Mouse (Mus musculus): ENCODE results near the gene Xpo5. TPM values are rescaled to one million over a fixed set of nuclear protein-coding genes. Genes with fewer than 3 reads are reported as not detected.

Xpo5 gene
- total RNA-seq (2023) = 36.9 TPM

DNA sequence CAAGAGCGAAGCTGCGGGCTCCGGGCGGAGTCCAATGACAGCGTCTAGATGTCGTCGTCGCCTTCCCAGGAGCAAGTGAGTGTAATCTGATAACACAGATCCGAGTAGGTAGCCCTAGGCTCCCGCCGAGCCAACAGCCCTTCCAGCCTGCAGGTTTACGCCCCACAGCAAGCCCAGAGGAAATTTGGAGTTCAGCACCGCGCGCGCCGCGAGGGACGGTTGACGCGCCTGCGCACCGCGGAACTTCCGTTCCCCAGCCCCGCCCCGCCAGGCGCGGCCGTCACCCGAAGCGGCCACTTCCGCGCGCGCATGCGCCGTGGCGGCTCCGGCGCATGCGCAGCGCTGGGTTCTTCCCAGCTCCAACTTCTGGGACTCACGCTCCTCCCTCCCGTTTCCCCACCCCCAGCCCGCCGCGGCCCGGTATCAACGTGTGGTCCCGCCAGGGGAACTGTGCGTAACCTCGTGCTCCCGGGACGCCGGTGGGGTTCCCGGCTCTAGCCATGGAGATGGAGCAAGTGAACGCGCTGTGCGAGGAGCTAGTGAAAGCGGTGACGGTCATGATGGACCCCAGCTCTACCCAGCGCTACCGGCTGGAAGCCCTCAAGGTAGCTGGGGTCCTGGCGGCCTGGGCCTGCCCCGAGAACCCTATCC is at the start of gene Xpo5, which contains the start of gene Polh:
Gene Xpo5 (plus strand): TSS at position 362 of the 651 bp plus-strand sequence.
Gene Polh (minus strand): TSS at position 225 of the 651 bp plus-strand sequence.

DNA sequence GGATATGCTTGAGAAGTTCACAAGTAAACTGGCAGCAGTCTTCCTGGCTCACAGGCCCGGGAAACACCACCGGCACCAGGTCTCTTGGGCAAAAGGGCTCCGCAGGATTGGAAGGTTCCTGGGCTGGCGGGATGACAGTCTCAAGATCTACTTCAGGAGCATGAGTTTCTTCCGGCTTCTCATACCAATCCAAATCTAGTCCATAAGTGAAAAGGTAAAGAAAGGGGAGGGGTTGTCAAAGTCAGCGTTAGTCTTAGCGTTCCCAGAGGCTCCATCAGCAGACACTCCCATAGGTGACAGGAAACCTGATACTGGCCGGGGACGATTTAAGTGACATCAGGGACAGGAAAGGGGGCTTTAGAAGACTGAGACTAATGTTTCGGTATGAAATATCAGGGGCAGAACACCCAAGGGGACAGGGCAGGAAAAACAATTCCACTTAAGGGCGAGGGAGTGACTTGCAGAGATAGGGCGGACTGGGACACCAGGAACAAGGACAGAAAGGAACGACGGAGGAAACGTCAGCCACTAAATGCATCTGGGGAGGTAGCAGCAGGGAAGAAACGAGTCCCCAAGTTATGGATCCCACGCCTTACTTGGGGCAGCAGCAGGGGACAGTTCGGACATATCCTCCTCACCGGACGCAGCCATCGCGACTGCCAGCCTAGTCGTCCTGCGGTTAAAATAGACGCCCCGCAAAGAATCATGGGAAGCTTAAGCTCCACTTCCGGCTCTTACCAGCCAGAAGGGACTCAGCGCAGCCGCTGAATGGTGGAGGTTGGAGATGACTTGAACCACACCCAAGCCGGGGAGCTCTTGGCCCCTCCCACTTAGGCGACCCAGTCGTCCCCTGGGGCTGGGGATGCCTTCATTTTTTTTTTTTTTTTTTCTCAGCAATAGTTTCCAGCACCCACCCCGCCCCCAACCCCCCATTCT is 49.5 kb upstream of the Xpo5 start, which contains the start of gene Mad2l1bp:
Gene Mad2l1bp (minus strand): TSS at position 707 of the 936 bp plus-strand sequence.

DNA sequence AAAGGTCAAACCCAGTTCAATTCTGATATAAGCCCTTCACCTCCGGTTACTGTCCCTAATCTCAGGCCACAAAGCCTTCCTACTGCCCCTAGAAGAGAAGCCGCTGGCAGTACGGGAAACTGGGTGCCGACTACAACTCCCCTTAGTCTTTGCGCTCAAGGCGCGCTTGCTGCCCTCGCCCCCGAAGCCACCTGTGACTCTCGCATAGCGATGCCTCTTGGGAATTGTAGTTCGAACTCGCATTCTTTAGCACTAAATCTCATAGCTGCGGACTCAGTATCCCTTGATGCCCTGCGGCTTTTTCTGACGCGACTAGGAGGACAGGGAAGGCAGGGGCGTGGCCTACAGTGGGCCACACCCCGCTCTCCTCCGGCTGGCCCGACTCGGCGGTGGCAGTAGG is 41.9 kb upstream of the Xpo5 start, which contains the start of gene Gtpbp2:
Gene Gtpbp2 (plus strand): TSS at position 347 of the 400 bp plus-strand sequence.

DNA sequence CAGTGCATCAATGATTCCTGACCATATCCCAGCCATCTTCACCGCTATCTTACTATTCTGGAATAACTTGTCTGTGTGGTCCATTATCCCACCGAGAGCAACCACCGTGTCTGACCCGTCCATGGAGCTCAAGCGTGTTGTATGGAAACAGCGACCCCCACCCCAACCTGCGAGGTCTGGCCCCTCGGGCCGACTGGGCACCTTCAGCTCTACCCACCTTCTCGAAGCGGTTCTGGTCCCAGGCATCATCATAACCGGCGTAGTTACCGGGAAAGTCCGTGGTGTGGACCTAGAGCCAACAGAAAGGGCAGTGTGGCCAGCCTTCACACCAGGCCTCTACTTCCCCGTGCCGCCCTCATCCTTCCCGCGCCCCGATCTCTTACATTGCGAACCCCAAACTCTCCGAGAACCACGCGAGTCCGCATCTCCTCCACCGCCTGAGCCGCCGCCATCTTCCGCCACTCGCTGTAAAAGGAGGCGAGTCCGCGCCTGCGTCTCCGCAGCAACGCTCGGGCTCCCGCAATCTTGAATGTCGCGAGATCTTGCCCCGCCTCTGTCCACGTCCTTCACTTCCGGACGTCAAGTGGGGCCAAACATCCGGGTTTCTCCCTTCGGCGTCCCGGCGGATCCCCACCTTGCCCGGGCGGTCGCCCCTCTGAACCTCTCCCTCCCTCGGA is 45.1 kb downstream of the Xpo5 start, which contains the start of the genes Polr1c and Yipf3:
Gene Polr1c (minus strand): TSS at position 543 of the 677 bp plus-strand sequence.
Gene Yipf3 (plus strand): TSS at position 569 of the 677 bp plus-strand sequence.

DNA sequence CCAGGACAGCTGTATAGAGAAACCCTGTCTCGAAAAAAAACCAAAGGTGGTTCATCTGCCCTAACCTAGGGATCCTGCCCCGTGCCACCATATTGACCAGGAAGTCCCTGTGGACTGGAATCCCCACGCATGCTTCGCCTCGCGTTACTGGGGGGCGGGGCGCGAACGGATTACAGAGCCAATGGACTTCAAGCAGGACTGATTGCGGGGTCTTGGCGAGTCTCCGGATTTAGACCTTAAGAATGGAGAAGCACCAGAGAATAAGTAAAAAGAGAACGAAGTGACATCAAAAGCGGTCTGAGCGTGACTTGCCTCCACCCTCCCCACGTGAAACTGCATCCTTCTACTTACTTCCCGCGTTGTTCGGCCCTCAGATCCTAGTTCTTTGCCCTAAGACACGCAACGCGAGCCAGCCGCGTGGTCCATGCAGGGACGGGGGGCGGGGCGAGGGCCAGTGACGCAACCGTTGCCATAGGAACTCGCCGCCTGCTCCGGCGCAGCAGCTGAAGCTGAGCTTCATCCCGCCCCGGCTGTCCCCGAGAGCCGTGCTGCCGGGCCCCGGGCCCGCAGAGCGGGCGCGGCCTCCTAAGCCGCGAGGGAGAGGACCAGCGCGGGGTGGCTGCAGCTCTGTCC is 51.0 kb downstream of the Xpo5 start, which contains the start of gene Lrrc73:
Gene Lrrc73 (plus strand): TSS at position 80 of the 633 bp plus-strand sequence.

DNA sequence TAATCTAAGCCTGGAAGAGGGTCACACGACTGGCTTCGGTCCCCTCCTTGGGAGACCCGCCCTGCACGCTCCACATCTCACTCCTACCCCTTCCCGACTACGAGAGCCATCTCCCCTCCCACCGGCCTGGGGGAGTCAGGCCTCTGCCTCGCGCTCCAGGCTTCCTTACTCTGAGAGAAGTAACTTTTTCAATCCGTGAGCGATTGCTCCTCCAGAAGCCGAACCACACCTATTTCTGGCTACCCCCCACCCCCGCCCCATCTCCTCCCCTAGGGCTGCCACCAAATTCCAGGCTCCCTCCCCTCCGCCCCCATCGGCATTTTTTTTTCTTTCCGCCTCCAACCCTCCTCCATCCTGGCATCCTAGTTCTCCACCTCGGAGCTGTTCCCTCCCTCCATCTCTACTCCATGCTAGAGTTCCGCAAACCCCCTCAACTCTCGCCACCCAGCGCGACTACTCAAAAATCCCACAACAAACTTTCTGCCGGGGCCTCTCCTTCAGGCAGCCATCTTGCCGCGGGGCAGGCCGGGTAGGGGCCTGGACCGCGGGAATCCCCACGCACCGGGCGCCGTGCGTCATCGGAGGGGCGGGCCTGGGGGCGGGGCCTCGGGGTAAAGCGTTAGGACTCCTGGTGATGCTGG is 80.0 kb downstream of the Xpo5 start, which contains the start of gene Tjap1:
Gene Tjap1 (minus strand): TSS at position 544 of the 641 bp plus-strand sequence.

Other genes with a start within 250 kb of the Xpo5 start
- gene Vegfa, start 170.4 kb upstream of the Xpo5 start, total RNA-seq (2023) = 3.5 TPM
- gene Mrps18a, start 91.8 kb upstream of the Xpo5 start, total RNA-seq (2023) = 52.9 TPM
- gene Rsph9, start 58.6 kb upstream of the Xpo5 start, total RNA-seq (2023) = not detected
- gene Mad2l1bp, start 49.2 kb upstream of the Xpo5 start, total RNA-seq (2023) = 26.2 TPM
- gene Gtpbp2, start 41.8 kb upstream of the Xpo5 start, total RNA-seq (2023) = 174 TPM
- 13.6 TPM for gene Polh, start 137 bp upstream of the Xpo5 start, total RNA-seq (2023)
- 60.4 TPM for gene Polr1c, start 45.3 kb downstream of the Xpo5 start, total RNA-seq (2023)
- 114 TPM for gene Yipf3, start 45.3 kb downstream of the Xpo5 start, total RNA-seq (2023)
- 2.2 TPM for gene Lrrc73, start 50.7 kb downstream of the Xpo5 start, total RNA-seq (2023)
- 55.2 TPM for gene Tjap1, start 80.2 kb downstream of the Xpo5 start, total RNA-seq (2023)
- gene Dlk2, start 94.6 kb downstream of the Xpo5 start, total RNA-seq (2023) = 0.44 TPM
- gene Abcc10, start 125.6 kb downstream of the Xpo5 start, total RNA-seq (2023) = 19.1 TPM
- gene Zfp318, start 180.9 kb downstream of the Xpo5 start, total RNA-seq (2023) = 45.1 TPM
- not detected for gene Crip3, start 226.1 kb downstream of the Xpo5 start, total RNA-seq (2023)
- not detected for gene Slc22a7, start 235.7 kb downstream of the Xpo5 start, total RNA-seq (2023)